Mouse (Mus musculus) E14TG2a.4 (cell line): ENCODE data around the gene Prr5.

ENCODE experiments used
- CTCF ChIP-seq: conservative IDR thresholded peaks from 2 replicates; pipeline ENCODE4 v1.5.1; 2014; ENCODE audit warnings: low read length
- NANOG ChIP-seq: IDR thresholded peaks from 2 replicates; pipeline ENCODE4 v1.6.1; 2014; ENCODE audit warnings: borderline replicate concordance, low read length, mixed read lengths

GRCm38 (mm10) chr15:84670657-84671055, 1.2 kb downstream of the Prr5 start:
- TF ChIP-seq CTCF (no peak), NANOG (no peak)
